Mouse (Mus musculus): ENCODE measurements around the gene Wdr81.

Gene Wdr81

DNA sequence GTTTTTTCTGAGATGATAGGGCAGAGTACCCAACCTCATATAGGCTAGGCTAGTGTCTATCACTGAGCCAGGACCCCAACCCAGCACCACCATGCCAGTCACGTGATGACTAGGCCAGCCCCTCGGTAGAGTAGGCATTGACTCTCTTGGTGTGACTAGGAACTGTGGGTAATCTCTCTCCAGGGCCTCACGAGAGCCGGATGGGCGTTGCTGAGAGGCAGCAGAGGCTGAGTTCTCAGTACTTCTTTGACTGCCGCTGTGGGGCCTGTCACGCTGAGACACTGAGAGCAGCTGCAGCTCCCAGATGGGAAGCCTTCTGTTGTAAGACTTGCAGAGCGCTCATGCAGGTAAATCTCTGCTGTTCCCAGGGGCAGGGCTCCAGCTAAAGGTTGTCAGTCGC is 54.4 kb downstream of the Wdr81 start:
- in situ Hi-C loops (cut with MseI, MboI): no loop called here

DNA sequence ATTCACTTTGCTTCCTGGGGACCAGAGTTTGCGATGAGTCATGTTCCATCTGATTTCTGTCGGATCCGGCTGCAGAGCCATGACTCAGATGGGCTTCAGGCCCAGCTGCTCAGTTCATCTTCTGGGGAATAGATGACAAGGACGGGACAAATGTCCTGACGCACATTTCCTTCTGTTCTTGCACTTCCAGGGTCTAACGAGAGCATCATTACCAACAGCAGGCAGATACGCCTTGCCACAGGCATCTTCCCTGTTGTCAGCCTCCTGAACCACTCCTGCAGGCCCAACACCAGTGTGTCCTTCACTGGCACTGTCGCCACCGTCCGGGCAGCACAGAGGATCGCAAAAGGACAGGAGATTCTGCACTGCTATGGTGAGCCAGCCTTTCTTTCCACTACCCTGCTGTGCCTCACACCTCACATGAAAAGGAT is 55.1 kb downstream of the Wdr81 start:
- in situ Hi-C loops (cut with MseI, MboI): no loop called here

DNA sequence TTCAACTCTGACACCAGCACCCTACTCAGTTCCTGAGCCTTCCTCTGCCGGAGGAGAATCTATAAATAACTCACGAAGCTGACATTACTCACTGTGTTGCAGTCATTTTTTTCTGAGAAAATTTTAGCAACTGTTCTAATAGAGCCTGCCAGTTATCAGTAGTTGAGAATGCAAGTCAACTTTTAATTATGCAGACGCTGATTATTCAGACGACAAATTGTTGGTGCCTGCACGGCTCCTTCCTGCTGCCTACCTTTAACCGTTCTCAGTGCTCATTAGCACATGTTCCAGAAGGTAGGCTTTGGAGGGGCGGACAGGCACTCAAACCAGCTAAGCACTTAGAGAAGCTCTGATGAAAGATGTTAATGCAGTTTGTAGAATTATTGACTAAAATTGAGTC is 57.1 kb downstream of the Wdr81 start:
- in situ Hi-C loops (cut with MseI, MboI): no loop called here

DNA sequence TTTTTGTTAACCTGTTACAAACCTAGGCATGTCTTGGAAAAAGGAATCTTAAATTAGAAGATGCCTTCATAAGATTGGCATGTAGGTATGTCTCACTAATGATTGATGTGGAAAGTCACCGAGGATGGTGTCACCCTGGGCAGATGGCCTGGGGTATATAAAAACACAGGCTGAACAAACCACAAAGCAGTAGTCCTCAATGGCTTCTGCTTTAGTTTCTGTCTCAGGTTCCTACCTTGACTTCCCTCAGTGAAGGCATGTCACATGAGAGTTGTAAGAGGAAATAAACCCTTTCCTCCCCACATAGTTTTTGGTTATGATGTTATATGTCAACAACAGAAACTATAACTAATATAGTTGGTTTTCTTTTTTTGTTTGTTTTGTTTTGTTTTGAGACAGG is 58.9 kb downstream of the Wdr81 start:
- in situ Hi-C loops (cut with MseI, MboI): no loop called here

Data from mouse trophoblast stem cell (cell line).